Mouse (Mus musculus) heart, postnatal 10 days (tissue): ENCODE results near the gene Uhrf1bp1l. TPM values are rescaled to one million over a fixed set of nuclear protein-coding genes. Genes with fewer than 3 reads are reported as not detected.

ENCODE experiments used
- DNase-seq, 2 experiments: peaks; one replicate each; pipeline ENCODE4 v3.0.0; 2021
- intact Hi-C: fragments of 180-260 bp; cut with DNase I; formaldehyde crosslinking; loops from one replicate; pipeline ENCODE4 v1.15.1; 2025
- total RNA-seq, 2 experiments: library from RNA; stranded (reverse); gene quantifications; 2 replicates each; pipeline ENCODE4 v1.2.3; 2021

Gene Uhrf1bp1l
- total RNA-seq, 2 experiments from 2014 or later: 23.1 to 36.8 TPM

- intact Hi-C loops: no loop called here
- no peak for DNase-seq
Measured at GRCm38 (mm10) chr10:89832334-89832733, 87.5 kb downstream of the Uhrf1bp1l start.

DNA sequence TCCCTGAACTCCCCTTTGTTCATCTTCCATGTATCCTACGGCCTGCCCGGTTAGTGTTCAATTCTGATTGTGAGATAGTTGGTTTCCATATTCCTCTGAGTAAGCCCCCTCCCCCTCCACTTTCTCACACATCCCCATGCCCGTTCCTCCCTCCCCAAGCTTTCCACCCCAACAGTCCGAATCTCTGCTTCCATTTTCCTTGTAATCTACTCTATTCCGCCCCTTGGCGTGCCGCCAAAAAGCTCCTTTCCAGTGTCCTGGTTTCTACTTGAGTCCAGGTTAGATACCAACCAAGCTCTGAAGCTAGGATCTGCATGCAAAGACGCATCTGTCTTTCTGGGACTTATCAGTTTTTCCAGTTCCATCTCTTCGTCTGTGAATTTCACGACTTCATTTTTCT lies 88.4 kb downstream of the Uhrf1bp1l start:
- intact Hi-C loops: no loop called here
- peak in 1 of 2 experiments; percentile 12 for DNase-seq

- intact Hi-C loops: no loop called here
- no peak for DNase-seq
Measured at GRCm38 (mm10) chr10:89837476-89837875, 92.7 kb downstream of the Uhrf1bp1l start.

DNA sequence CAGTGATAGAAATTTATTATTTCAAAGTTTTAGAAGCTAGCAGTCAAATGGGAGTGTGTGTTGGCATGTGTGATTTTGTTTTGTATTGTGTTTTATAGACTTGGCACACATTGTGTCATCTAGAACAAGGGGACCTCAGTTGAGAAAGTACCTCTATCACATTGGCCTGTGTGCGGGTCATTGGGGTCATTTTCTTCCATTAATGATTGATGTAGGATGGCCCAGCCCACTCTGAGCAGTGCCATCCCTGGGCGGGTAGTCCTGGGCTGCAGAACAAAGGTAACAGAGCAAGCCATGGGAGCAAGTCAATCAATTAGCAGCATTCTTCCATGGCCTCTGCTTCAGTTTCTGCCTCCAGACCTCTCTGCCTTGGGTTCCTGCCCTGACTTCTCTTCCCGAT lies 94.0 kb downstream of the Uhrf1bp1l start:
- intact Hi-C loops: no loop called here
- no peak for DNase-seq

DNA sequence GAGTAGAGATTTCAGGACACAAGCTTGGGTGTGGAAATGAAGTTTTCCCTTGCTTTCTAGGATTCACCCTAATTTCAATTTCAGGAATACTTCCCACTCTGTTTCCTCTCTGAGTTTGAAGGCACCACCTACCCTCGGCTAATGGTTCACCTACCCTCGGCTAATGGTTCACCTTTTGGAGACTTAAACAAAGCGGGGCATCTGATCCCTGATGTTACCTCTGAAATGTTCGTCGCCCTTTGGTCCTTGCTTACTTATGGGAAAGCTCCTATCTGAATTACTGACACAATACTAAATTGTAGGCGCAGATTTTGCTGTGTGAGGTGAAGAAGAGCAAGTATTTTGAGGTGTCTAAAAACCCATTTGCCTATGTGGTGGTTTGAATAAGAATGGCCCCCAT lies 106.2 kb downstream of the Uhrf1bp1l start:
- DNase-seq: no peak
- intact Hi-C loops: no loop called here

- no peak for DNase-seq
- intact Hi-C loops: no loop called here
Measured at GRCm38 (mm10) chr10:89855251-89855875, 110.6 kb downstream of the Uhrf1bp1l start.

GRCm38 (mm10) chr10:89856286-89856685 lies 111.5 kb downstream of the Uhrf1bp1l start:
- peak; percentile 18 to 19 for DNase-seq
- intact Hi-C loops: no loop called here

GRCm38 (mm10) chr10:89868211-89868610 lies 123.4 kb downstream of the Uhrf1bp1l start:
- intact Hi-C loops: no loop called here
- no peak for DNase-seq

GRCm38 (mm10) chr10:89868836-89869235 lies 124.0 kb downstream of the Uhrf1bp1l start:
- intact Hi-C loops: no loop called here
- DNase-seq: no peak

Other genes starting within 250 kb of the Uhrf1bp1l start
- gene Nr1h4, start 211.4 kb upstream of the Uhrf1bp1l start, total RNA-seq: 1 to 10 TPM in 1 of 2 experiments, under 1 TPM in 1; 0.72 to 1.1 TPM
- gene Slc17a8, start 123.7 kb upstream of the Uhrf1bp1l start, total RNA-seq: not detected
- gene Scyl2, start 58.7 kb upstream of the Uhrf1bp1l start, total RNA-seq: 10 to 100 TPM; 21.9 to 23.1 TPM
- gene Actr6, start 12.7 kb upstream of the Uhrf1bp1l start, total RNA-seq: 10 to 100 TPM; 11.6 to 11.7 TPM
- gene Anks1b, start 128.5 kb downstream of the Uhrf1bp1l start, total RNA-seq: under 1 TPM; 0.19 to 0.25 TPM